Comparison of ENCODE assay signal across 14 mouse cellular contexts in the genomic region with DNA sequence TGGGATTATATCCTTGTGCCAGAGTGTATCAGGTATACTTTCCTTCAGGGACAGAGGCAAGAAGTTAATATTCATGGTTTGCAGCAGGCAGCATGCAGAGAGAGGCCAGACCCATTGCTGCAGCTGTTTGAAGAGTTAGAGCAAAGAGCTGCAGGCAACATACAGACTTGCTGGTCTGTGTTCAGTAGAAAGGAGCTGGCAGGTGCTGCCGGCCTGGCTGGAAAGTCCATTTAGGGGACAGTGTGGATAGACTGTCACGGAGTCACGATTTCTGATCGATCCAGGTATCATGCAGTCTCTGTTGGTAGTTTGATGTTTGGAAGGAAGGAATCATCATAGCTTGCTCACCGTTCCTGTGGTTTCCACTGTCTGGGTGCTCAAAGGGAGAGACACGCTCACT. TPM values are rescaled to one million over a fixed set of nuclear protein-coding genes. Genes with fewer than 3 reads are reported as not detected.
DNase-seq lines count a peak whose midpoint lies in the region; ATAC-seq and TF ChIP-seq lines count a peak whose summit lies in the region.
"Had no signal": no experiment of that assay in that cellular context is flagged by ENCODE, and none has a peak within 500 bp of the region (broad histone marks: within the 10 kb centered on the region; RNA-seq: fewer than 3 reads in every experiment).

No protein-coding gene starts in this region.

- TF ChIP-seq CTCF in kidney, adult 2 months (conservative IDR thresholded peaks at IDR 0.05; ENCODE audit: insufficient read depth, insufficient read length, low read depth, low read length), result no peak

- H3K4me3 ChIP-seq in kidney, adult 2 months (ENCODE audit: insufficient read depth, low read depth, low read length), result no peak overlapping the region
- no peak overlapping the region for H3K4me3 ChIP-seq in forebrain, embryonic 10.5 days
- no peak overlapping the region for H3K4me3 ChIP-seq in hindbrain, embryonic 14.5 days (replicated peaks; ENCODE audit: low read length)
- no peak overlapping the region for H3K4me3 ChIP-seq in midbrain, embryonic 15.5 days
- H3K4me3 ChIP-seq: lung, embryonic 15.5 days; myocyte had no signal

- no peaks in the 10 kb centered on the region for H3K27me3 ChIP-seq in kidney, adult 2 months (replicated peaks; ENCODE audit: control insufficient read depth, insufficient read depth, low read length)
- H3K27me3 ChIP-seq in forebrain, embryonic 10.5 days (ENCODE audit: poor library complexity, severe bottlenecking), result 0 out of 2 replicates have a peak, but pooled peaks cover 7% of the 10 kb centered on the region
- no peaks in the 10 kb centered on the region for H3K27me3 ChIP-seq in hindbrain, embryonic 14.5 days (ENCODE audit: control insufficient read depth, insufficient read depth, low read length)
- H3K27me3 ChIP-seq in midbrain, embryonic 15.5 days (replicated peaks), result no peaks in the 10 kb centered on the region
- H3K27me3 ChIP-seq: CH12.LX; lung, embryonic 15.5 days had no signal

- H3K4me1 ChIP-seq in kidney, adult 2 months (ENCODE audit: control insufficient read depth, insufficient read depth, low read length), result peaks cover 33% of the 10 kb centered on the region
- peaks cover 44% of the 10 kb centered on the region for H3K4me1 ChIP-seq in forebrain, embryonic 10.5 days
- peaks cover 22% of the 10 kb centered on the region for H3K4me1 ChIP-seq in hindbrain, embryonic 14.5 days (replicated peaks; ENCODE audit: control insufficient read depth, insufficient read depth, low read length)
- H3K4me1 ChIP-seq in midbrain, embryonic 15.5 days, result peaks cover 31% of the 10 kb centered on the region

- DNase-seq in kidney, adult 2 months, result no peak
- DNase-seq in kidney, postnatal 10 days, result no peak
- DNase-seq in forebrain, embryonic 10.5 days (ENCODE audit: extremely low spot score, low spot score), result no peak
- DNase-seq in hindbrain, embryonic 14.5 days (ENCODE audit: low spot score), result no peak
- DNase-seq in left cerebral cortex, postnatal 25 days (ENCODE audit: low spot score in 2 of 2), result no peak
- no peak for DNase-seq in urinary bladder, adult 2 months (ENCODE audit: low spot score)
- DNase-seq in cerebellum, postnatal 4 days (ENCODE audit: low spot score in 2 of 2), result no peak
- DNase-seq: cerebellum, postnatal 36 days had no signal

- H3K9ac ChIP-seq in hindbrain, embryonic 14.5 days, result no peak overlapping the region
- no peak overlapping the region for H3K9ac ChIP-seq in midbrain, embryonic 15.5 days
- H3K9ac ChIP-seq: lung, embryonic 15.5 days had no signal

- 70% methylated on average over 6 of the region's 6 CpGs for WGBS in kidney, adult 2 months
- 83% methylated on average over 6 of the region's 6 CpGs for WGBS in forebrain, embryonic 10.5 days
- 58% methylated on average over 6 of the region's 6 CpGs for WGBS in hindbrain, embryonic 14.5 days
- 65% methylated on average over 6 of the region's 6 CpGs for WGBS in midbrain, embryonic 15.5 days

- no peak for ATAC-seq in hindbrain, embryonic 14.5 days (ENCODE audit: low FRiP score)
- no peak for ATAC-seq in midbrain, embryonic 15.5 days (replicated peaks)

- intact Hi-C loops in left cerebral cortex, postnatal 25 days (cut with DNase I), result loop anchor here (10.0 kb wide), 1 partner anchor 181 kb away; no protein-coding TSS in a partner anchor

- H3K9me3 ChIP-seq in forebrain, embryonic 10.5 days, result peaks cover 12% of the 10 kb centered on the region
- H3K9me3 ChIP-seq in hindbrain, embryonic 14.5 days (ENCODE audit: control insufficient read depth, low read length), result no peaks in the 10 kb centered on the region; the same call in 1 of the 2 replicates
- no peaks in the 10 kb centered on the region for H3K9me3 ChIP-seq in midbrain, embryonic 15.5 days
- H3K9me3 ChIP-seq: lung, embryonic 15.5 days had no signal

- peak overlapping the region; percentile 76 for H3K27ac ChIP-seq in kidney, adult 2 months (ENCODE audit: insufficient read depth, low read depth, low read length)
- peak overlapping the region; percentile 79 for H3K27ac ChIP-seq in forebrain, embryonic 10.5 days
- peak overlapping the region; percentile 62; the same call in 1 of the 2 replicates for H3K27ac ChIP-seq in hindbrain, embryonic 14.5 days
- peak overlapping the region; percentile 51 for H3K27ac ChIP-seq in midbrain, embryonic 15.5 days
- H3K27ac ChIP-seq: lung, embryonic 15.5 days had no signal

- no peak for TF ChIP-seq POLR2A in kidney, adult 2 months (IDR thresholded peaks at IDR 0.05; ENCODE audit: low read depth, low read length)

- peaks cover 6% of the 10 kb centered on the region; the same call in 1 of the 2 replicates for H3K36me3 ChIP-seq in kidney, adult 2 months (ENCODE audit: control insufficient read depth, insufficient read depth, low read length)
- peaks cover 93% of the 10 kb centered on the region for H3K36me3 ChIP-seq in forebrain, embryonic 10.5 days (replicated peaks)
- H3K36me3 ChIP-seq in hindbrain, embryonic 14.5 days (replicated peaks; ENCODE audit: control insufficient read depth, insufficient read depth), result peaks cover 18% of the 10 kb centered on the region
- no peaks in the 10 kb centered on the region; the same call in 1 of the 2 replicates for H3K36me3 ChIP-seq in midbrain, embryonic 15.5 days (replicated peaks)

- H3K4me2 ChIP-seq in hindbrain, embryonic 14.5 days (replicated peaks), result no peak overlapping the region
- no peak overlapping the region for H3K4me2 ChIP-seq in midbrain, embryonic 15.5 days
- H3K4me2 ChIP-seq: lung, embryonic 15.5 days had no signal

RNA-seq across cellular contexts. Expression of a gene that starts 54.9 kb away (rescaled TPM):
- not detected in 2 replicates for polyA plus RNA-seq in kidney, adult 2 months (2012; rRNA removed)
- 0.04 TPM in 1 of 2 replicates, not detected in the other for polyA plus RNA-seq in forebrain, embryonic 10.5 days (2016; fragmentation: Nextera tagmentation; extraction: Ambion mirVana)
- not detected in 2 replicates for polyA plus RNA-seq in hindbrain, embryonic 14.5 days (2014; fragmentation: Nextera tagmentation; extraction: Ambion mirVana)
- not detected in 2 replicates for polyA plus RNA-seq in midbrain, embryonic 15.5 days (2015; fragmentation: Nextera tagmentation; extraction: Ambion mirVana)
- total RNA-seq in left cerebral cortex, postnatal 25 days (2021), result not detected
- polyA plus RNA-seq in urinary bladder, adult 2 months (2012; rRNA removed), result not detected in 2 replicates
- total RNA-seq: CH12.LX; left cerebral cortex, adult 18-20 months had no signal
- polyA plus RNA-seq: lung, embryonic 15.5 days; myocyte; thymus, postnatal 0 days had no signal
